Mouse (Mus musculus) CD4-positive, CD25-positive, alpha-beta regulatory T cell, adult 2 months (primary cell): Measurements from ENCODE around the gene Tbce.
A peak's percentile ranks its signal among the peaks of the same experiment; 100 is the strongest.
"Not testable (repeated sequence)": the region's sequence is repeated elsewhere in the genome, so short reads cannot be mapped to it uniquely, and the experiment has no call there.

Experiments
- DNase-seq: peaks from one replicate; pipeline ENCODE4 v3.0.0-alpha.2; 2012; ENCODE audit warnings: low read depth, low spot score

Gene Tbce

DNA sequence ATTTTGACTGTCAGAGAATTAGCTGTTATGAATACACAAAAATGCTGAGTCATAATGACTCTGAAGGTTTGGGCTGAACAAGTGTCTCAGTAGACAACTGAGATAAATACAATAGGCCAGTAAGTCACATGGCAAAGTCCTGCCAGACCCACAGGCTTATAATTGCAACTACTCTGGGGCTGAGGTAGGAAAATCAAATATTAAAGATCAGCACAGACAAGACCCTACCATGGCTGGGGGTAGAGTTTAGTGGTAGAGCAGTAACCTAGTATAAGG lies 5.4 kb downstream of the Tbce start:
- no peak for DNase-seq

DNA sequence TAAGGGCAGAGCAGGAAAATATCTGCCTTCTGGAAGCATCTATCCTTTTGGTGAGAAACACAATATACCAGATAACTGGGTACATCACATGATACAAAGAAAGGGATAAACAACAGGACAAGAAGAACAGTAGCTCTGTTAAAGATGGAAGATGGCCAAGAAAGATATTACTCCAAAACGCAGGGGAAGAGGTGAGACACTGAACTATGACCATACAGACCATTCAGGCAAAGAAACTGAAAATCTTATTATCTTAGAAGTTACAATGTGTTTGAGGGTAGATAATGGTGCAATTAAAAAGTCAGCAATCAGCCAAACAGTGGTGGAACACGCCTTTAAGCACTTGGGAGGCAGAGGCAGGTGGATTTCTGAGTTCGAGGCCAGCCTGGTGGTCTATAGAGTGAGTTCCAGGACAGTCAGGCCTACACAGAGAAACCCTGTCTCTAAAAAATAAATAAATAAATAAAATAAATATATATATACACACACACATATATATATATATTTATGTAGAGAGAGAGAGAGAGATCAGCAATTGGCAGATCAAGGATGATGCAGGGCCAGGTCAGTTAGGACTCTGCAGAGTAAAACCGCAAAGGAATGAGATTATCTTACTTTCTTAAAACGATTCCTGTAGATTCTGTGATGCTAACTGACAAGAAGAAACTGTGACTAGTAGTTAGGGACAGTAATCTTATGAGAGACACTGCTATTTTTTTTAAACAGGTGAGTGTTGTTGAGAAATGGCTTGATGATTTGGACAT lies 5.9 kb downstream of the Tbce start:
- no peak for DNase-seq

DNA sequence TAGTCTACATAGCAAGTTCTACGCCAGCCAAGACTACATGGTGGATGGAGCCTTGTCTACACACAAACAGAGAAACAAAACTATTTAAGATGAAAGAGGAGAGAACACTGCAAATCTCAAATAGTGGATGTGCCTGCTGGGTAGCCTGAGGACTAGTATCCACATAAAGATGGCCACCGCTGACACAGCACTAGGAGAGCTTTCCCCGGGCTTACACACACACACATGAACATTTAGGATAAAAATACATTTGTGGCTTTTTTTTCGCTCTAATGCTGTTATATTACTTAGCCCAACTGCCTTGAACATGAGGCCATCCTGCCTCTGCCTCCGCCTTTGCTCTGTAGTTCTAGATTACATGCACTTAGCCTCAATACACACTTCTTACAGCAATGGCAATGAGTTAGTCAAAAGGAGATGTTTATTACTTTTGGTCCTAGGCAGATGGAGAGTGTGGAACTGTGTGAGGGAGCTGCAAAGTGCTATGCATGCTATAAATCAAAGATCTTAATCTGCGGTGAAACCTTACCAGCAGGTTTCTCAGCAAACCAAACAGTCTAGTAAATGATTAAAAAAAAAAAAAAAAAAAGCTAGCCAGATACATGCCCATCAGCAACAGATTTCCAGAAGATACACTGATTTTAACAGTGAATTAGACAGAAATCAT lies 13.2 kb downstream of the Tbce start:
- no peak for DNase-seq

DNA sequence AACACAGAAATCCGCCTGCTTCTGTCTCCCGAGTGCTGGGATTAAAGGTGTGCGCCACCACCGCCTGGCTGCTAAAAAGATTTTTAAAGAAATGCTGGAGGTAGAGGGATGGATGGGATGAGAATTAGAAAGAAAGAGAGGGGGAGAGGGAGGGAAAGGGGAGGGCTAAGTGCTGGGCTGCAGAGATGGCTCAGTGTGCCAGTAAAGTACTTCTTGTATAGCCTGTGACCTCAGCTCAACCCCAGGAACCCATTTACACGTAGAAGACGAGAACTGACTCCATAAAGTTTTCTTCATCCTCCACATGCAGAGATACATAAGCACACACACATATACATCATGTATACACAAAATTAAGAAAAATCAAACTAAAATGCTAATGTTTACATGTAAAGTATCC lies 13.9 kb downstream of the Tbce start:
- no peak for DNase-seq

- DNase-seq: not testable (repeated sequence)
Observed at GRCm38 (mm10) chr13:14021417-14021816, 18.0 kb downstream of the Tbce start.

DNA sequence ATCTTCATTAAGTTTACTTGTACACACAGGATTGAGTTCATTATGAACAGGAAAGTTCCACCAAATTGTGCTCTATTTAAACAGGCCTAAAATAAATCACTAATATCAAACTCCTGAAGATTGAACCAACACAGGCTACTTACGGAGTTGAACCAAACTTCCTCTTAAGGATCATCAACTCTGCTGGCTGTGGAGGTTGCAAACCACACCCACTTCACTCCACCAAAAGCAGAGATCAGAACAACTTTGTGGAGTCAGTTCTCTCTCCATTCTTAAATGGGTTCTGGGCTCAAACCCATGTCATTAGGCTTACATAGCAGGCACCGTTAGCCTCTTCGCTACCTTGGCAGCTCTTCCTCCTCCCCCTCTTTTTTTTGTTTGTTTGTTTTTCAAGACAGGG lies 20.6 kb downstream of the Tbce start:
- DNase-seq: no peak

DNA sequence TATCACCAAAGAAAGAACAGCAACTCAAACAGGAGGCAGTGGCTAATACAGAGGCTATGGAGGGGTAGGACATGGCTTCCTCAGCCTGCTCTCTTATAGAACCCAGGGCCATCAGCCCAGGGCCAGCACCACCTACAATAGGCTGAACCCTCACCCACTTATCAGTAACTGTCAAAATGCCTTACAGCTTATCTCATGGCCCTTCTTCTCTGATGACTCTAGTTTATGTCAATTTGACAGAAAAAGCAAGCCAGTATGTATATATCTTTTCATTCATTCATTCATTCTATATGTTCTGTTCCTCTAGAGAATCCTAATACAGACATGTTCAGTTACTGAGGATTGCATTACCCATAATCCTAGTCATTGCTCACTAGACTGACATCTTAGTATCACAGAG lies 21.2 kb downstream of the Tbce start:
- no peak for DNase-seq

GRCm38 (mm10) chr13:14015609-14016008 lies 23.8 kb downstream of the Tbce start:
- no peak for DNase-seq

- DNase-seq: no peak
Observed at GRCm38 (mm10) chr13:14014540-14014939, 24.9 kb downstream of the Tbce start.

- DNase-seq: no peak
Observed at GRCm38 (mm10) chr13:14014001-14014400, 25.4 kb downstream of the Tbce start.

- DNase-seq: peak; percentile 37
Observed at GRCm38 (mm10) chr13:14011454-14011995, 27.9 kb downstream of the Tbce start.

- no peak for DNase-seq
Observed at GRCm38 (mm10) chr13:14006056-14006455, 33.4 kb downstream of the Tbce start.

DNA sequence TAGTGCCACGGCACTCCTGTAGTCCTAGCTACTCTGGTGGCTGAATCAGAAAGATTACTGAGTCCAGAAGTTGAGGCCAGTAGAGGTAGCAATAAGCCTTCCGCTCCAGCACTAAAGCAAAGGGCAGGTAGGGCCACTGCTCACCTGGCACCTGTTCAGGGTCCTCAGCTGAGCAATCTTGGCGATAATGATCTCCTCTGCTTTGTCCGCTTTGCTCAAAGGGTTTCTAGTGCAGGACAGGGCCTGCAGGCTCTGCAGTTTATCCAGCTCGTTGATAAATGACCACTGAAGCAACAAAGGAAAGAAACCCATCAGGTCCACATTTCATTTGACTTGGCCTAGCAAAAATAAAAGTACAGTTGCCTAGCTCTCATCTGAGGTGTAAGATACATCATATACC lies 34.4 kb downstream of the Tbce start:
- no peak for DNase-seq

DNA sequence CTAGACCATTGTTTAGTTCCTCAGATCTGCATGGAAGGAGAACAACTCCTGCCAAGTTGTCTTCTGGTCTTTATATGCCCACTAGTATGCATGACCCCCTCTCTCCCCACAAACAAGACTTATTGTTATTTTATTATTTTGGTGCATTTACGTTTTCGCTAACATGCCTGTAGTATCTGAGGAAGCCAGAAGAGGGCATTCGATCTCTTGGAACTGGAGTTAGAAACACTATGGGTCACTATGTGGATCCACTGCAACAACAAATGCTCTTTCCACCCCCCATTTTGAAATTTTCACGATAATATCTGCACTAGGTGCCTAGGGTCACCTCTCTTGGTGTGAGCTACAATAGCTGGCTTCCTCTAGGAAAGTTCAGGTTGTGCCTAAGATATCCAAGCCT lies 35.4 kb downstream of the Tbce start:
- peak; percentile 7 for DNase-seq

DNA sequence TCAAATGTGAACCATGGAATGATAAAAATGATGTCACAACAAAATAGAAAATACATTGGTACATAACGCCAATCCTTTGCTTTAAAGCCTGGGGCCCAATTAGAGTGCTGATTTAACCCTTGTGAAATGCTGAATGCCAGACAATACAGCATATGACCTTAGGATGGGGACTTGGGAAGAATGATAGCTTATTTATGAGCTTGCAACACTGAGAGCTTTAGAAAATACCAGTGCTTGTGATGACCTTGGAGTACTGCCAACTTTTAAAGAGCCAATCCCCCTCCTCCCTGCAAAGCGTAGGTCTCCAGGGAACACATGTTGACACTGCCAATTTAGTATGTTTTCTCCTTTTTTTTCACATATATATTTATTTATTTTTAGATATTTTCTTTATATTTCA lies 36.7 kb downstream of the Tbce start:
- no peak for DNase-seq

- no peak for DNase-seq
Observed at GRCm38 (mm10) chr13:13997476-13997875, 42.0 kb downstream of the Tbce start.

- no peak for DNase-seq
Observed at GRCm38 (mm10) chr13:13995046-13995445, 44.4 kb downstream of the Tbce start.

GRCm38 (mm10) chr13:13993041-13993440 lies 46.4 kb downstream of the Tbce start:
- no peak for DNase-seq

- no peak for DNase-seq
Observed at GRCm38 (mm10) chr13:13990391-13990790, 49.0 kb downstream of the Tbce start.

DNA sequence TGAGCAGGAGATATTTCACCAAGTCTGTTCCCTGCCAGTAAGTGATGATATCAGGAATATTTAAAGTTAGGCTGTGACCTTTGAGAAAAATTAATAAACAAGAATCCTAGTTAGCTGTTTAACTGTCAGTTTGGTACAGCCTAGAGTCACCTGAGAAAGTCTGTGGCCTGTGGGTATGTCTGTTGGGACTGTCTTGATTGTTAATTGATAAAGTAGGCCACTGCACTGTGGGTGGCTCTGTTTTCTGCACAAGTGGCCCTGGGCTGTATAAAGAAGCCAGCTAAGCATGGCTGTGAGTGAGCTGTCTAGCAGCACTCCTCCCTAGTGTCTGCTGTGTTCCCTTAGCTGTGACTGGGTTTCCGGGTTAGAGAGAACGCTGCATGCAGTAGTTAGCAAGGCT lies 50.3 kb downstream of the Tbce start:
- DNase-seq: no peak

GRCm38 (mm10) chr13:13983523-13983922 lies 55.9 kb downstream of the Tbce start:
- no peak for DNase-seq

GRCm38 (mm10) chr13:13981842-13982241 lies 57.6 kb downstream of the Tbce start:
- DNase-seq: not testable (repeated sequence)

GRCm38 (mm10) chr13:13969796-13970195 lies 69.6 kb downstream of the Tbce start:
- DNase-seq: no peak
